Mouse (Mus musculus): ENCODE measurements around the gene Rdh19. TPM values are rescaled to one million over a fixed set of nuclear protein-coding genes. Genes with fewer than 3 reads are reported as not detected.

Gene Rdh19
- total and polyA plus RNA-seq, 3 experiments, result not detected

Other genes with a start within 250 kb of the Rdh19 start
- 0.33 and 0.42 TPM in 2 replicates for gene Lrp1, start 228.8 kb upstream of the Rdh19 start, total RNA-seq (2012; rRNA removed)
- gene Lrp1, start 228.8 kb upstream of the Rdh19 start, polyA plus RNA-seq (2012; ENCODE audit: insufficient read depth in 1 of 2, insufficient read length in 2 of 2, low read depth in 1 of 2, low replicate concordance in 2 of 2, missing spikeins in 1 of 2), result under 1 TPM in 1 of 2 experiments, not detected in 1; 0.39 TPM
- gene Stat6, start 206.9 kb upstream of the Rdh19 start, total RNA-seq (2012; rRNA removed), result 31.1 and 34.9 TPM in 2 replicates
- gene Stat6, start 206.9 kb upstream of the Rdh19 start, polyA plus RNA-seq (2012; ENCODE audit: insufficient read depth in 1 of 2, insufficient read length in 2 of 2, low read depth in 1 of 2, low replicate concordance in 2 of 2, missing spikeins in 1 of 2), result 10 to 100 TPM in 1 of 2 experiments, not detected in 1; 50.2 TPM
- gene Nemp1, start 183.0 kb upstream of the Rdh19 start, total RNA-seq (2012; rRNA removed), result 11.8 and 12.1 TPM in 2 replicates
- gene Nemp1, start 183.0 kb upstream of the Rdh19 start, polyA plus RNA-seq (2012; ENCODE audit: insufficient read depth in 1 of 2, insufficient read length in 2 of 2, low read depth in 1 of 2, low replicate concordance in 2 of 2, missing spikeins in 1 of 2), result 10 to 100 TPM in 1 of 2 experiments, not detected in 1; 13.9 TPM
- 29.1 and 36.1 TPM in 2 replicates for gene Nab2, start 181.4 kb upstream of the Rdh19 start, total RNA-seq (2012; rRNA removed)
- gene Nab2, start 181.4 kb upstream of the Rdh19 start, polyA plus RNA-seq (2012; ENCODE audit: insufficient read depth in 1 of 2, insufficient read length in 2 of 2, low read depth in 1 of 2, low replicate concordance in 2 of 2, missing spikeins in 1 of 2), result 10 to 100 TPM in 1 of 2 experiments, not detected in 1; 37.1 TPM
- 0.08 TPM in 1 of 2 replicates, not detected in the other for gene Myo1a, start 144.8 kb upstream of the Rdh19 start, total RNA-seq (2012; rRNA removed)
- gene Myo1a, start 144.8 kb upstream of the Rdh19 start, polyA plus RNA-seq (2012; ENCODE audit: insufficient read depth in 1 of 2, insufficient read length in 2 of 2, low read depth in 1 of 2, low replicate concordance in 2 of 2, missing spikeins in 1 of 2), result under 1 TPM in 1 of 2 experiments, not detected in 1; 0.33 TPM
- gene Tac2, start 125.5 kb upstream of the Rdh19 start, total RNA-seq (2012; rRNA removed), result not detected in 2 replicates
- under 1 TPM in 1 of 2 experiments, not detected in 1; 0.32 TPM for gene Tac2, start 125.5 kb upstream of the Rdh19 start, polyA plus RNA-seq (2012; ENCODE audit: insufficient read depth in 1 of 2, insufficient read length in 2 of 2, low read depth in 1 of 2, low replicate concordance in 2 of 2, missing spikeins in 1 of 2)
- gene Zbtb39, start 110.4 kb upstream of the Rdh19 start, total RNA-seq (2012; rRNA removed), result 4.8 and 5.1 TPM in 2 replicates
- 10 to 100 TPM in 1 of 2 experiments, not detected in 1; 11.0 TPM for gene Zbtb39, start 110.4 kb upstream of the Rdh19 start, polyA plus RNA-seq (2012; ENCODE audit: insufficient read depth in 1 of 2, insufficient read length in 2 of 2, low read depth in 1 of 2, low replicate concordance in 2 of 2, missing spikeins in 1 of 2)
- 0.04 TPM in 1 of 2 replicates, not detected in the other for gene Gpr182, start 98.2 kb upstream of the Rdh19 start, total RNA-seq (2012; rRNA removed)
- under 1 TPM in 1 of 2 experiments, not detected in 1; 0.58 TPM for gene Gpr182, start 98.2 kb upstream of the Rdh19 start, polyA plus RNA-seq (2012; ENCODE audit: insufficient read depth in 1 of 2, insufficient read length in 2 of 2, low read depth in 1 of 2, low replicate concordance in 2 of 2, missing spikeins in 1 of 2)
- not detected in 2 replicates for gene Rdh1, start 90.2 kb upstream of the Rdh19 start, total RNA-seq (2012; rRNA removed)
- gene Rdh1, start 90.2 kb upstream of the Rdh19 start, polyA plus RNA-seq (2012; ENCODE audit: insufficient read depth in 1 of 2, insufficient read length in 2 of 2, low read depth in 1 of 2, low replicate concordance in 2 of 2, missing spikeins in 1 of 2), result not detected
- not detected in 2 replicates for gene Rdh16f1, start 90.1 kb upstream of the Rdh19 start, total RNA-seq (2012; rRNA removed)
- gene Rdh16f1, start 90.1 kb upstream of the Rdh19 start, polyA plus RNA-seq (2012; ENCODE audit: insufficient read depth in 1 of 2, insufficient read length in 2 of 2, low read depth in 1 of 2, low replicate concordance in 2 of 2, missing spikeins in 1 of 2), result not detected
- not detected in 2 replicates for gene Rdh9, start 73.5 kb upstream of the Rdh19 start, total RNA-seq (2012; rRNA removed)
- gene Rdh9, start 73.5 kb upstream of the Rdh19 start, polyA plus RNA-seq (2012; ENCODE audit: insufficient read depth in 1 of 2, insufficient read length in 2 of 2, low read depth in 1 of 2, low replicate concordance in 2 of 2, missing spikeins in 1 of 2), result under 1 TPM in 1 of 2 experiments, not detected in 1; 0.04 TPM
- not detected in 2 replicates for gene Rdh16, start 48.8 kb upstream of the Rdh19 start, total RNA-seq (2012; rRNA removed)
- gene Rdh16, start 48.8 kb upstream of the Rdh19 start, polyA plus RNA-seq (2012; ENCODE audit: insufficient read depth in 1 of 2, insufficient read length in 2 of 2, low read depth in 1 of 2, low replicate concordance in 2 of 2, missing spikeins in 1 of 2), result not detected
- not detected in 2 replicates for gene Rdh16f2, start 16.5 kb downstream of the Rdh19 start, total RNA-seq (2012; rRNA removed)
- gene Rdh16f2, start 16.5 kb downstream of the Rdh19 start, polyA plus RNA-seq (2012; ENCODE audit: insufficient read depth in 1 of 2, insufficient read length in 2 of 2, low read depth in 1 of 2, low replicate concordance in 2 of 2, missing spikeins in 1 of 2), result under 1 TPM in 1 of 2 experiments, not detected in 1; 0.07 TPM
- not detected in 2 replicates for gene Rdh7, start 38.9 kb downstream of the Rdh19 start, total RNA-seq (2012; rRNA removed)
- not detected for gene Rdh7, start 38.9 kb downstream of the Rdh19 start, polyA plus RNA-seq (2012; ENCODE audit: insufficient read depth in 1 of 2, insufficient read length in 2 of 2, low read depth in 1 of 2, low replicate concordance in 2 of 2, missing spikeins in 1 of 2)
- not detected in 2 replicates for gene Sdr9c7, start 48.6 kb downstream of the Rdh19 start, total RNA-seq (2012; rRNA removed)
- not detected for gene Sdr9c7, start 48.6 kb downstream of the Rdh19 start, polyA plus RNA-seq (2012; ENCODE audit: insufficient read depth in 1 of 2, insufficient read length in 2 of 2, low read depth in 1 of 2, low replicate concordance in 2 of 2, missing spikeins in 1 of 2)
- not detected in 2 replicates for gene Hsd17b6, start 157.7 kb downstream of the Rdh19 start, total RNA-seq (2012; rRNA removed)
- under 1 TPM in 1 of 2 experiments, not detected in 1; 0.15 TPM for gene Hsd17b6, start 157.7 kb downstream of the Rdh19 start, polyA plus RNA-seq (2012; ENCODE audit: insufficient read depth in 1 of 2, insufficient read length in 2 of 2, low read depth in 1 of 2, low replicate concordance in 2 of 2, missing spikeins in 1 of 2)
- 59.6 and 74.0 TPM in 2 replicates for gene Prim1, start 165.2 kb downstream of the Rdh19 start, total RNA-seq (2012; rRNA removed)
- gene Prim1, start 165.2 kb downstream of the Rdh19 start, polyA plus RNA-seq (2012; ENCODE audit: insufficient read depth in 1 of 2, insufficient read length in 2 of 2, low read depth in 1 of 2, low replicate concordance in 2 of 2, missing spikeins in 1 of 2), result 10 to 100 TPM in 1 of 2 experiments, not detected in 1; 71.5 TPM
- gene Naca, start 185.6 kb downstream of the Rdh19 start, total RNA-seq (2012; rRNA removed), result 1,577 and 1,612 TPM in 2 replicates
- 1,000 to 10,000 TPM in 1 of 2 experiments, 100 to 1,000 TPM in 1; 202 to 1,039 TPM for gene Naca, start 185.6 kb downstream of the Rdh19 start, polyA plus RNA-seq (2012; ENCODE audit: insufficient read depth in 1 of 2, insufficient read length in 2 of 2, low read depth in 1 of 2, low replicate concordance in 2 of 2, missing spikeins in 1 of 2)
- 233 and 240 TPM in 2 replicates for gene Ptges3, start 209.0 kb downstream of the Rdh19 start, total RNA-seq (2012; rRNA removed)
- 100 to 1,000 TPM; 216 to 627 TPM for gene Ptges3, start 209.0 kb downstream of the Rdh19 start, polyA plus RNA-seq (2012; ENCODE audit: insufficient read depth in 1 of 2, insufficient read length in 2 of 2, low read depth in 1 of 2, low replicate concordance in 2 of 2, missing spikeins in 1 of 2)
- 2,164 and 2,193 TPM in 2 replicates for gene Atp5b, start 233.3 kb downstream of the Rdh19 start, total RNA-seq (2012; rRNA removed)
- 1,000 to 10,000 TPM in 1 of 2 experiments, 100 to 1,000 TPM in 1; 545 to 2,318 TPM for gene Atp5b, start 233.3 kb downstream of the Rdh19 start, polyA plus RNA-seq (2012; ENCODE audit: insufficient read depth in 1 of 2, insufficient read length in 2 of 2, low read depth in 1 of 2, low replicate concordance in 2 of 2, missing spikeins in 1 of 2)
- gene Baz2a, start 241.6 kb downstream of the Rdh19 start, total RNA-seq (2012; rRNA removed), result 5.5 and 8.2 TPM in 2 replicates
- gene Baz2a, start 241.6 kb downstream of the Rdh19 start, polyA plus RNA-seq (2012; ENCODE audit: insufficient read depth in 1 of 2, insufficient read length in 2 of 2, low read depth in 1 of 2, low replicate concordance in 2 of 2, missing spikeins in 1 of 2), result 10 to 100 TPM; 33.8 to 46.0 TPM

Measured in MEL (cell line).